Mouse (Mus musculus) lung, adult 18-20 months (tissue): ENCODE data around the gene Atad2b.
"Not testable (repeated sequence)": the region's sequence is repeated elsewhere in the genome, so short reads cannot be mapped to it uniquely, and the experiment has no call there.

Experiments used
- DNase-seq, 2 experiments: peaks; one replicate each; pipeline ENCODE4 v3.0.0; 2022; ENCODE audit warnings: mixed read lengths in 2 of 2

Gene Atad2b

DNA sequence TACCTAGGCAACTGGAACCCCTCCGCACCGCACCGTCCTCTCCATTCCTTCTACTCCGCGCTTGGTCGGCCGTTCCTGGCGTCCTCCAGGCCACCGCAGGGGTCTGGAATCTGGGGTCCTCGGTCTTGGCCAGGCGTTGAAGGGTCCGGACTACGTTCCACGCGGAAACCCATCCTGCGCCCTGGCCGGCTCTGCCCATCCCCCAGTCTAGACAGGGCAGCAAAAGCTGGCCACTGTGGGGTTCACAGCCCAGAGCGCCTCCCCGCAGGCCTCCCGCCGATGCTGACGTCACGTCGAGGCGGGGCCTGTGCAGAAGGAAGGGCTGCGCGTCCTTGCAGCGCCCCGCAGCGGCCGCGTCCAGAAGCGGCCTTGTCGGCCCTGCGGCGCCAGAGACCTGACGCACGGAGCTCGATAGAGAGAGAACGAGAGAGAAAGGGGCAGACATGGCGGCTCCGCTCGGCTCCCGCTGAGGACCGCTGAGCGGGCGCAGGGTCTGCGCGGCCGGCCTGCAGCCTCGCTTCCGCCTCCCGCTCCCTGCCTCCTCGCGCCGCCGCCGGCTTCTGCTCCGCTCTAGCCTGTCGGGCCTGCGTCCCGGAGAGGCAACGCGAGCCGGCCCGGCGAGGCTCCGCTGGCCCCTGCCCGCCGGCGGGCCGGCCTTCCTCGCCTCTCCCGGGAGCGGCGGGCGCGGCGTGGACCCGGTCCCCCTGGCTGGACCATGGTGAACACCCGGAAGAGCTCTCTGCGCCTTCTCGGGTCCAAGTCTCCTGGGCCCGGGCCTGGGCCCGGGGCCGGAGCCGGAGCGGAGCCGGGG is at the start of gene Atad2b:
TSS of gene Atad2b (plus strand) at position 360 of the 811 bp plus-strand sequence.
- peak; percentile 96 to 97 for DNase-seq

DNA sequence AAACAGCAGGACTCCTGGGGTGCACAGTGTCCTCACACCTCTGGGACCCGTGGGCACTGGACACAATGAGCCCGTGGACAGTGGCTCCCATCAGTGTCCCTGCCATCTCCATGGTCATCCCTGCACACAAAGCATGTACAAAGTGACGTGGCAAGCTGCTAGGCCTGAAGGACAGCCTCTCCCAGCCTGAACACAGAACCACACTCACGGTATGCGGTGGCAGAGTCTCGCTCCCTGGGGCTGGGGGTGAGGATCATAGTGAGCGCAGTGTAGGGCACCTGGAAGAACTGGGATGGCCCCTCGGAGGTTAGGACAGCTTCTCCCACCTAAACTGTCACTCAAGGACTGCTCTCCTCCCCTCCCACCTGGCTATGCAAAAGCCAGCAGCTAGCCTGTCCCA is 48.2 kb upstream of the Atad2b start:
- DNase-seq, result no peak

DNA sequence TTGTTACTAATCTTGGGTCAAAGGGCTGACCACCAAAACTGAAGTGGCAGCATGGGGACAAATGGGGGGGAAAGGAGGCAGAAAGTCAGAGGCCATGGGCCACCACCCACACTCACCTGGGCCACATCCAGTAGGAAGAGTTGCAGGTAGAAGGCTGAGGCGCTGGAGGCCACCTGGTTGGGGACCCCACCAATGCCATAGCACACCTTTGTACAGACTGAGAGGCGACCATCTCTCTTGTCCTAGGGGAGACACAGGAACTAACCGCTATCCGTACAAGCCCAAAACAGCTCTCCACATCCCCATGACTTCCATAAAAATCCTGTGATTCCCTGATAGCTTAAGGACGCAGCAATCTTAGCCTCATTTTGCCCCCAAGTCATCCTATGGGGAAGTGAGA is 45.9 kb upstream of the Atad2b start:
- no peak for DNase-seq

DNA sequence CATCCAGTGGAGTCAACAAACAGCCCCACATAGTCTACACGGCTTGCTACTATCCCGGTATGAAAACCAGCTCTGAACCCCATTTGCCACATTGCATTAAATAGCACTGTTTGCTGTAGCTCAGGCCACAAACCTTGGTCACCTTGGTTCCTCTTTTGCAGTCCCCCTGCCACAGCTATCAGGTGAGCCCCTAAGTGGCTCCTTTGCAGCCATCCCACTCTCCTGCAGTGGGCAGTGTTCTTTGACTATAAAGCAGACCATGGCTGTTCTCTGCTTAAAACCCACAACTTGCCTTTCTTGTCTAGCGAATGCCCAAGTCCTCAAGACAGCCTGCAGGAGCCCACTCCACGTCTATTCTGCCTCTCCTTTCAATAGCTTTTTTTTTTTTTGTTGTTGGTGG is 44.9 kb upstream of the Atad2b start:
- DNase-seq, result no peak

DNA sequence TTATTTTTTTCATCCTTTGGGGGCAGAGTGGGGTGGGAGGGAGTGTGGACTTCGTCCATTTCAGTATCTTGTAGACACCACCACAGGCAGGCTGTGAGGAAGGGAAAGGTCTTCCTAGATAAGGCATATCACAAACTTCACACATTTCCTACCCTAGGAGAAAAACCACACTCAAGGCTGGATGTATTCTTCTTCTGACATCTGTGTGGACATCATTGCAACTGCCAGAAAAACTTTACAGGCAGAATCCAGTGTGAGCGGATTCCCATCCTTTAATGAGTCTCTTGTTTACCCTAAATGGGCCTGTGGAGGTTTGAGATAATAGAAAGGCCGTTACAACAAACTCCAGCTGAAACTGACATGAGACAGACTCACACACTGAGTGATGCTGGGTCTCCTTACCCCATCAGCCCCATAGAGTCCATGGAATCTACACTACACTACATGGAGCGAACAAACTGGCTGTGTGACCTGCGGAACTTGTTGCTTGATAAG is 44.1 kb upstream of the Atad2b start:
- DNase-seq, result no peak

DNA sequence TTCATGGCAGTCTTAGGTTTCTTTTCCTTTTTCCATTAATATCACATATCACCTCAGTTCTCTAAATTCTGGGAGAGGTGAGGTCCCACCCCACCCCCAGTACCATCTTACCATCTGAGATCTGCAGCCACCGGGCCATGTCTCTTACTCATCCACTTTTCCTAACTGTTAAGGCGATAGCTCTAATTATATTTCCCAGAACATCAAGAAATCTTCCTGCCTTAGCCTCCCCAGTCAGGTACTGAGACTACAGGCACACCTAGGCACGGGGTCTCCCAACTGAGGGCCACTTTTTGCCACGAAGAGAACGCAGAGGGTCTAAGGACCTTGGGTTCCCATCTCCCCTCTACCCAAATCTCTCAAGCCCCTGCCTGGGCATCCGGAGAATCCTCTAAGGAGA is 43.6 kb upstream of the Atad2b start:
- no peak for DNase-seq

DNA sequence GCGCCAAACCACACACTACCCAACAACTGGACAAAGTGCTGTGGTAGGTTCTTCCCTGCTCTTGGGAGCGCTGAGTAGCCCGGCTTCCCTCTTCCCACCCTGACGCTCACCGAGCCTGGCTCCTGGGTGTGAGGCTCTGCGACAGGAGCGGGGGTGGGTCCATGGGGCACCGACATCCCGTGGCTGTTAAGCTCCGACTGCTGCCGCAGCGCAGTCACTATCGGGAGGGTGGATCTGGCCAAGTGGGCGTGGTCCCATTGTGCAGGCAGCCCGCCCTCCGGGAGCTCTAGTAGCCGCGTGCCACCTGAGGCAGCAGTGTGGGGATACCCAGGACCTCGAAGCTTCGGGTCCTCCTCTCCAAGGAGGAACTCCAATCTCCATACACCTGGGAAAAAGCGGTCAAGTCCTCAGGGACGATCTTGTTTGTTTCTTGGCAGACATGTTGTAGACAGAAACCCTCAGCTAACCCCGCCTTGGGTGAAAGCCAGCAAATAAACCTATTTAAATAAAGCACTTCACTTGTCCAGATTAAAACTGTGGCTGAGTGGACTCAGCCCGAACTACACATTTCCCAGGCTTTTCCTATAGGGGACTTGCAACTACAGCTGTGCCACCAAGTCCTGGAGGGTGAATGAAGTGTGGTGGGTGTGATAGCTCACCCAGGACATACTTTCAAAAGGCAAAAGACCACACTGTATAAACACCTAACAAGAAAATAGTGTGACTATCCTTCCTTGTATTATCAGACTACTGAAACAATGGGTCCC is 42.8 kb upstream of the Atad2b start, which contains the start of gene Mfsd2b:
TSS of gene Mfsd2b (minus strand) at position 199 of the 767 bp plus-strand sequence.
- DNase-seq, result peak; percentile 79 to 85

DNA sequence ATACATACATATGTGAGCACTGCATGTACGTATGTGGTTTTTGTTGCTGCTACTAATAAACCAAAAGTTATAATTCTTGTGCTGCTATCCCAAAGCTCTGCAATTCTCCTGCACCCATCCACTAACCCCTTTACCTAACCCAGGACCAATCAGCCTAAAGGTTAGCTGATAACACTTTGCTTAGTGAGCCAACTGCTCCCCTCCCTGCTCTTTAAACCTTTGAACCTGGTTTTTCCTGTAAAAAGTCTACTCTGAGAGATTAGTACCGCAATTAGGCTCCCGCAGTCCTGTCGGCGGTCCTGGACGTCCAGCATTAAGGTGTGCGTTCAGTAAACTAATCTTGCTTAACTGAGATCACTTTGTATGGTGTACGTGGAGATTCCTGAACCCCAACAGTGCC is 41.5 kb upstream of the Atad2b start:
- DNase-seq, result no peak

DNA sequence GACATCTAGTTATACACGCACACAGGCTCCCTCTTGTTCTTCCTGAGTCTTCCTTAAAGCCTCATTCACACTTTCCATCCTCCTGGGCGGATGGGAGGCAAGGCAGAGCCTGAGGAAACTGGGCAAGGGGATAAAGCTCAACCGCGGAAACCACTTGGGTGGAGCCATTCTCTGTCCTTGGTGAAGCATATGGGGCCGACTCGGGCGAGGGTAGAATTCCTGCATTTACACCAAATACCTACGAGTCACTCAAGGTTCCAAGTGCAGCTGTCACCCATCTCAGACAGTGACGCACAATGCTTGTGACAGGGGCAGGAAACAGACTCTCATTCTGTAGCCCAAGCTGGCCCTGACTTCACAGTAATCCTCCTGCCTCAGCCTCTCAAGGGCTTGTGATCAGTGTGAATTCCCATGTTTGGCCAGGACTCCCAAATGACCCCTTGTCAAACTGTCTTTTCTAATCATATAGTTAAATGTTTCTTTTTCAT is 38.8 kb upstream of the Atad2b start:
- DNase-seq, result no peak

DNA sequence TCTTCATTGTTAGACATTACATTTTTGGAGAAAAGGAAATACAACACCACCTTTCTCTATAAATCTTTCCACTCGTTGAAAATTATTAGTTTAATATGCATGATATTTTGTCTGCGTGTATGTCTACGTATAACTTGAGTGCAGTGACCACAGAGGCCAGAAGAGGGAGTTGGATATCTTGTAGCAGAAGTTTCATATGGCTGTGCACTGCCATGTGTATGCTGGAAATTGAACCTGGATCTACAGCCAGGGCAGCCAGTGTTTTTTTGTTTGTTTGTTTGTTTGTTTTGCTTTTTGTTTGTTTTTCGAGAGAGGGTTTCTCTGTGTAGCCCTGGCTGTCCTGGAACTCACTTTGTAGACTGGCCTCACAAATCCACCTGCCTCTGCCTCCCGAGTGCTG is 38.1 kb upstream of the Atad2b start:
- no peak for DNase-seq

DNA sequence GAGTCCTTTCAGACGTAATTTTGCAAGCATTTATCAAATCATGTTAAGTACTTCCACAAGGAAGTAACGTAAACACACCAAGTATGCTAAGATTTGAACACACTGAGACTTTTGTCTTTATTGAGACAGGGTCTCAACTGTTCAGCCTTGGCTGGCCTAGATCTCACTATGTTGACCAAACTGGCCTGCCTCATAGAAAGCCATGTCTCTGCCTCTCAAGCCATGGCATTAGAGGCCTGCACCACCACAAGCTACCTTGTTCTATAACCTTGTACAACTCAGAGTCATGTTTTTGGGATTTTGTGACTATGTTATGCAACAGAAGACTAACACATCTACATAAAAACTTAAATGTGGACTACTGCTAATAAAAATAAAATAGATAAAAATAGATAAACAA is 35.1 kb upstream of the Atad2b start:
- DNase-seq, result no peak

DNA sequence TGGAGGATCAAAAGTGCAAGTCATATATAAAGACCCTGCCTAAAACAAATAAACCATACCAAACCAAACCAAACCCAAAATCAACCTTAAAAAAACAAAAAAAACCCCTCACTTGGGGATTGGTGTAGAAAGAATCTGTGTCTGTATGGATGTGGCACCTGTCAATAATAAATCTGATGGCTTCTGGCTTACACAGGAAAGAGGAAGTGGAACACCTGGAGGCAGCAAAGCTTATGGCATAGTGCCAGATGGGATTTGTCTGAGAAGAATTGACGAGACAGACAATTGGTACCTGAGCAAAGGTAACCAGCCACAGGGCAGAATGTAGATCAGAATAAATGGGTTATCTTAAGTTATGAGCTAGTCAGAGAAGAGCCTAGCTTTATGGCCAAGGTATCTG is 32.1 kb upstream of the Atad2b start:
- DNase-seq, result no peak

DNA sequence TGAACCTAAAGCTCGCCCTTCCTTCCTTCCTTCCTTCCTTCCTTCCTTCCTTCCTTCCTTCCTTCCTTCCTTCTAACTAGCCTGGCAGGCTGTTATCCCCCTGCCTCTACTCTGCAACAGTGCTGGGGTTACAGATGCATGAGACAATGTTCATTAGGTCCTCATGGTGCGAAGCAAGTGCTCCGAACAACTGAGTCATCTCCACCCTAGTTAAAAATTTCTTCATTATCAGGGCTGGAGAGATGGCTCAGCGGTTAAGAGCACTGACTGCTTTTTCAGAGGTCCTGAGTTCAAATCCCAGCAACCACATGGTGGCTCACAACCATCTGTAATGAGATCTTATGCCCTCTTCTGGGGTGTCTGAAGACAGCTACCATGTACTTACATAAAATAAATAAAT is 30.6 kb upstream of the Atad2b start:
- not testable (repeated sequence) for DNase-seq

DNA sequence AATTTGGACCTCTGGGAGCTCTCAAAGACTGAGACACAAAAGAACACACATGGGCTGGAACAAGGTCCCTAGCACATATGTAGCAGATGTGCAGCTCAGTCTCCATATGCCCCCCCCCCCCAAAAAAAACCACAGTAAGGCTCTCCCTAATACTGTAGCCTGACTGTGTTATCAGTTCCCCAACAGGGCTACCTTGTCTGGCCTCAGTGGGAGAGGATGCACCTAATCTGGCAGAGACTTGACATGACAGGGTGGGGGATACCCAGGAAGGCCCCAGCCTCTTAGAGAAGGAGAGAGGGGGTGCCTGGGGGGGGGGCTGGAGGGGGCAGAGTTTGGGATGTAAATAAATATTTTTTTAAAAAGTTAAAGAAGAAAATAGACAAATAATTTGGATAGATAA is 28.4 kb upstream of the Atad2b start:
- DNase-seq, result no peak

DNA sequence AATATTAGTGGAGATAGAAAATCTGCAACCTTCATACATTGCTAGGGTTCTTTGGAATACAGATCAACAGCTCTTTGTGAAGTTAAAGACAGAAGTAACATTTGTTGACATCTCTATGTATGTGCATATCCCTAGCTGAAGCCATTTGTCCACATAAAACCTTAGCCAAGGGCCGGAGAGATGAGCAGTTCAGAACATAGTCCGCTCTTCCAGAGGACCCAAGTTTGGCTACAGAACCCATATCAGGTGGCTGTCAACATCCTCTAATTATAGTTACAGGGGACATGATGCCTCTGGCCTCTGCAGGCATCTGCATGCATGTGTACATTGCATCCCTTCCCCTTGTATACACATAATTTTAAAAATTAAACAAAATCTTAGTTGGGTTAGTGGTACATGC is 27.9 kb upstream of the Atad2b start:
- no peak for DNase-seq

DNA sequence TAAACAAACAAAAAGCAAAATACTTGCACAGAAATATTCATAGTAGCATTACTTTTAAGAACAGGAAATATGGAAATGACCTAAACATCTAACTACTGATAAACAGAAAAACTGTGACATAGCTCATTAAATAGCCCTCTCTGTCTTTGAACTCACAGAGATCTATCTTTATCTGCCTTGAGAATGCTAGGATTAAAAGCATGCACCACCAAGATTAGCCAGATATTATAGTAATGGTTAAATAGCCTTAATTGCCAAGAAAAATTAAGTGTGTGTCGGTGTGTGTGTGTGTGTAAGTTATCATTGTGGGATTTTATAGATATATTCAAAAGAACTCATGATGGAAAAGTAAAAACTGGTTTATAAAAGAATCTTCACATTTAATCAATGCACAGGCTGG is 27.3 kb upstream of the Atad2b start:
- no peak for DNase-seq

DNA sequence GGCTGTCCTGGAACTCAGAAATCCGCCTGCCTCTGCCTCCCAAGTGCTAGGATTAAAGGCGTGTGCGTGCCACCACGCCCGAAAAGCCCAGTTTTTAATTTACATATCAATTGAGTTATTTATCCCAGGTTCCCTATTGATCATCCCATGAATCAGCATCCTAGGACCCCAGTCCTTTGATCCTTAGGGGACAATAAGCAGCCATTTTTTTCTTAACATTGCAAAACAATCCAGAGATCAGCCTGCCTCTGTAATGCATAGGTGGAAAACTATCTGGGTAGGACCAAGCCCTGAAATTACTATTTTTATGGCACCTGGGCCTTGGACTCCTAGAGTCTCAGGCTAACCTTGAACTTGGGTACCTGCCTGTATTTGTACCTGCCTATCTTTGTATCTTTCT is 19.1 kb upstream of the Atad2b start:
- DNase-seq, result no peak

DNA sequence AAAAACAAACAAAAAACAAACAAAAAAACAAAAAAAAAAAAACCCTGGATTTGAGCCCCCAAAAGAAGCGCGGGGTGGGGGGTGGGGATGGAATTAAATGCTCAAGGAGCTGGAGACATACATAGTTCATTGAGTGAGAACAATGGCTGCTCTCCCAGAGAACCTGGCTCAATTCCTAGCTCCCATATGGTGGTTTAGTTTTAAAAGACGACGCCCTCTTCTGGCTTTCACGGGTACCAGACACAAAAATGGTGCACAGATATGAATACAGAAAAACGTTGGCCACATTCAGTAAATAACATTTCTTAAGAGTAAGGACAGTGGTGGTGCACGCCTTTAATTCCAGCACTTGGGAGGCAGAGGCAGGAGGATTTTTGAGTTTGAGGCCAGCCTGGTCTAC is 11.2 kb upstream of the Atad2b start:
- no peak for DNase-seq

DNA sequence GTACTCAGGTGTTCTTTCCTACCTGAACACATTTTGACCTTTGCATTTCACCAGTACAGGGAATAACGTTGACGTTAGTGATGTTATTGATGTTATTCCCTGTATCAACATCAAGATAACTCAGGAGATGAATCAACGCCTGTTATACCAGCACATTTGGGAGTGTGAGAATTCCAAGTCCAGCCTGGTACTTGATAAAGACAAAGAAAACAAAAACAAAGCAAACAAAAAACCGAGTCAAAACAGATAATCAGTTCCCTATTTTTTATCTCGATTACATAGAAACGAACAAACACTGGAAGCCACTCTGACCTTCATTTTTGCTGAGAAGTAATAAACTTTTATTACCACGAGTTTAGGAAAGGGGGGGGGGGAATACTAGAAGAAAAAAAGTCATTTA is 10.7 kb upstream of the Atad2b start:
- DNase-seq, result no peak

DNA sequence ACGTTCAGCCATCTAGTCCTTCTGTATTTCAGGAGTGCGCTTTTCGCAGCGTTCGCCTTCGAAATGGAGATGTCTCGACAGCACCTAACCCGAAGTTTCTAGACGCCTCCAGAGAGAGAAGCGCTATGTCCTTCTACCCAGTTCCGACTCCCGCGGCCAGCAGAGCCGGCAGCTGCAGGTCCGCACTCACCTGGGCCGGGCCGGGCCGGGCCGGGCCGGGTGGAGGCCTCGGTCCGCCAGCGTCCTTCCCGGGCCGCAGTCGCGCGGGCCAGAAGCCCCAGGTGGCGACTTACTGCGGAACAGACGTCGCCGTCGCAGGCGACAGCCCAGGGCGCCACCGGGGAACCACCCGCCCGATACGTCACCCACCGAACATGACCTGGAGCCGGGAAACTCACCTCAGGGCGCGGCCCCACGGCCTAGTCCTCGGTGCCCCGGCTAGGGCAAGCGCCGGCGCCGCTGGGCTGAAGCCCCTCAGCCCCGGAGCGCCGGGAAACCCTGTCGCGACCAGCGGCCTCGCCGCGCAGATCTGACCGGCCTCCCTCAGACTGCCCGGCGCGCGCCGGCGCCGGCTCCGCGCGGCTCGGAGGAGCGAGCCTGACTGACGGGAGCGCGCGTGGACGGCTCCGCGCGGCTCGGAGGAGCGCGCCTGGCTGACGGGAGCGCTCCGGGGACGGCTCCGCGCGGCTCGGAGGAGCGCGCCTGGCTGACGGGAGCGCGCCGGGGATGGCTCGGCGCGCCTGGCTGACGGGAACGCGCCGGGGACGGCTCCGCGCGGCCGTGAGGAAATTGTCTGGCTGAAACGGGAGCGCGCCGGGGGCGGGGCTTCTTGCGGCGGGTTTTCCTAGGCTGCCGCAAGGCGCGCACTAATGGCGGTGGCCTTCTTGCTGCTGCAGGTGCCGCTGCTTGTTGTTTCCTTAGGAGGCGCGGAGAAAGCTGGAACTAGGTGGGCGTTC is 9.9 kb upstream of the Atad2b start, which contains the start of gene Ubxn2a:
TSS of gene Ubxn2a (minus strand) at position 755 of the 956 bp plus-strand sequence.
- peak; percentile 93 to 94 for DNase-seq

DNA sequence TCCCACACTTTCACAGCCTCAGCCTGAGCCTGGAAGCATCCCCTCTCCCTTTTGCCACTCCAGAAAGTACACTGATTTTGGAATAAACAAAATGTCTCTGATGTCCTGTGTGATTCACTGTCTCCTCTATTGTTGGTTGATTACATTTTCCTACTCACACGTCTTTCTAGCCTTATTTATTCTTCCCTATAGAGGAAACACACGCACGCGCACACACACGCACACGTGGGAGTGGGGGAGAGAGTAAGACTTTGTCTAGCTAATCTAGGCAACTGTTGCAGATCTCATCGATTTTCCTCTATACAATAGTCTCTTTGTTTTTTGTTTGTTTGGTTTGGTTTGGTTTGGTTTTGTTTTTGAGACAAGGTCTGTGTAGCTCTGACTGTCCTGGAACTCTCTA is 8.8 kb upstream of the Atad2b start:
- DNase-seq, result no peak

DNA sequence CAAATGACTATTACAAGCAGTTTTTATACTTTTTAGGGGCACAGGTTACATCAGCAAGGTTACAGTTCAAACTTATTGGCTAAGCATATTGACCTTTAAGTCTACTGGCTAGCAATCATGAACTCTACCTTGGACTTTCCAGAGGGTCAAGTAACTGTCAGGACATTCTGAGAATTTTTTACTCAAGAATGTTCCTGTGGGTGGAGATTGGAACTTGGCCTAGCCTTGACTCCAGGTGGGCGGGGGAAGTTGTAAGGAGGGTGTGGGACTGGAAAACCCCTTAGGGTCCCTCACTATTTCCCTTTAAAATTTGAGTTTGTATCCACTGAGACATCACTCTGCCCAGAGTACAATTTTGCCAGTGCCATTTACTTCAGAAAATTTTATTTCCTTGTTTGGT is 6.7 kb upstream of the Atad2b start:
- not testable (repeated sequence) for DNase-seq

DNA sequence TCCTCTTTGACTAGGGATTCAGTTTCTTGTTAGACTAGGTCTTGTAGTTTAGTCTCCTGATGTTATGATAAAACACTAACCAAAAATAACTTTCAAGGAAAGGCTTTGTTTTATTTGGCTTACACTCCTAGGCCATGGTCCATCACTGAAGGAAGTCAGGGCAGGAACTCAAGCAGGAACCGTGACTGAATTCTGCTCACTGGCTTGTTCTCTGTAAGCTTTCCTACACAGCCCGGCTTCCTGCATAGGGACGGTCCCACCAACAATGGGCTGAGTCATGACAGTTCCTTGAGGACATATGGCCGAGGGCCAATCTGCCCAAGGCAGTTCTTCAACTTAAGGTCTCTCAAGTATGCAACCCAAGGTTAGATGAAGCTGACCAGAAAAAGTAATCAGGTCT is 5.4 kb upstream of the Atad2b start:
- peak; percentile 7 to 32 for DNase-seq
